Mouse (Mus musculus) limb, embryonic 14.5 days (tissue): ENCODE measurements around the gene Ttc23. TPM values are rescaled to one million over a fixed set of nuclear protein-coding genes. Genes with fewer than 3 reads are reported as not detected.

Experiments
- ATAC-seq: fragments of 200-750 bp; cut with Nextera tagmentation; 2 replicates; pipeline ENCODE4 v1.8.0; 2017; ENCODE audit warnings: low read depth, moderate number of reproducible peaks, moderate TSS enrichment; ENCODE audit not compliant: low FRiP score
- DNase-seq: peaks from one replicate; pipeline ENCODE4 v3.0.0-alpha.2; 2015; ENCODE audit warnings: low spot score
- H3K27ac ChIP-seq: fragments of 300-500 bp; sonication (generic); replicated peaks from 2 replicates; pipeline ENCODE4 v1.5.1; 2014; ENCODE audit warnings: low read depth, mild to moderate bottlenecking, low read length, moderate library complexity, mixed read lengths
- H3K27me3 ChIP-seq: fragments of 300-500 bp; sonication (generic); 2 replicates; pipeline ENCODE4 v1.6.1; 2014; ENCODE audit warnings: low read length, mixed read lengths; ENCODE audit not compliant: control insufficient read depth, insufficient read depth
- H3K36me3 ChIP-seq: fragments of 300-500 bp; sonication (generic); 2 replicates; pipeline ENCODE4 v1.6.1; 2014; ENCODE audit warnings: mild to moderate bottlenecking, low read length, moderate library complexity, mixed read lengths; ENCODE audit not compliant: control insufficient read depth, insufficient read depth
- H3K4me1 ChIP-seq: fragments of 300-500 bp; sonication (generic); 2 replicates; pipeline ENCODE4 v1.6.1; 2014; ENCODE audit warnings: antibody characterized with exemption, low read length, mixed read lengths; ENCODE audit not compliant: control insufficient read depth, insufficient read depth
- H3K4me2 ChIP-seq: fragments of 300-500 bp; sonication (generic); replicated peaks from 2 replicates; pipeline ENCODE4 v1.6.1; 2014; ENCODE audit warnings: low read depth, mild to moderate bottlenecking, low read length, moderate library complexity; ENCODE audit not compliant: severe bottlenecking
- H3K4me3 ChIP-seq: fragments of 300-500 bp; sonication (generic); replicated peaks from 2 replicates; pipeline ENCODE4 v1.5.1; 2014; ENCODE audit warnings: low read length
- H3K9ac ChIP-seq: fragments of 300-500 bp; sonication (generic); 2 replicates; pipeline ENCODE4 v1.6.1; 2014; ENCODE audit warnings: mild to moderate bottlenecking, low read depth, low read length, moderate library complexity; ENCODE audit not compliant: severe bottlenecking
- H3K9me3 ChIP-seq: fragments of 300-500 bp; sonication (generic); 2 replicates; pipeline ENCODE4 v1.6.1; 2016; ENCODE audit warnings: low read length; ENCODE audit not compliant: control insufficient read depth
- POLR2A ChIP-seq: fragments of 200-500 bp; IDR thresholded peaks from 2 replicates; pipeline ENCODE4 v1.8.0; 2012; ENCODE audit warnings: inconsistent platforms, mild to moderate bottlenecking, moderate library complexity, borderline replicate concordance; ENCODE audit not compliant: insufficient read depth, insufficient read length; ENCODE audit errors: extremely low read depth
- WGBS: fragments of 180-500 bp; shearing (Covaris S2); extraction: QIAGEN DNeasy Blood & Tissue Kit; methylation state at CpG from one replicate; pipeline ENCODE4 v1.1.7; 2014; 5-methylcytosine and 5-hydroxymethylcytosine counted together
- polyA plus RNA-seq, 2 experiments: library from polyadenylated mRNA; depleted of rRNA in 1 of 2; stranded (reverse) in 1 of 2; unstranded in 1 of 2; fragments of >200 nt; fragmentation: Nextera tagmentation in 1 of 2; extraction: Ambion mirVana in 1 of 2; gene quantifications; 2 replicates each; pipeline versions ENCODE4 v1.2.1 to v1.2.3; 2012 to 2014

Ttc23 gene
- polyA plus RNA-seq, 2 experiments = 33.4 to 46.9 TPM

DNA sequence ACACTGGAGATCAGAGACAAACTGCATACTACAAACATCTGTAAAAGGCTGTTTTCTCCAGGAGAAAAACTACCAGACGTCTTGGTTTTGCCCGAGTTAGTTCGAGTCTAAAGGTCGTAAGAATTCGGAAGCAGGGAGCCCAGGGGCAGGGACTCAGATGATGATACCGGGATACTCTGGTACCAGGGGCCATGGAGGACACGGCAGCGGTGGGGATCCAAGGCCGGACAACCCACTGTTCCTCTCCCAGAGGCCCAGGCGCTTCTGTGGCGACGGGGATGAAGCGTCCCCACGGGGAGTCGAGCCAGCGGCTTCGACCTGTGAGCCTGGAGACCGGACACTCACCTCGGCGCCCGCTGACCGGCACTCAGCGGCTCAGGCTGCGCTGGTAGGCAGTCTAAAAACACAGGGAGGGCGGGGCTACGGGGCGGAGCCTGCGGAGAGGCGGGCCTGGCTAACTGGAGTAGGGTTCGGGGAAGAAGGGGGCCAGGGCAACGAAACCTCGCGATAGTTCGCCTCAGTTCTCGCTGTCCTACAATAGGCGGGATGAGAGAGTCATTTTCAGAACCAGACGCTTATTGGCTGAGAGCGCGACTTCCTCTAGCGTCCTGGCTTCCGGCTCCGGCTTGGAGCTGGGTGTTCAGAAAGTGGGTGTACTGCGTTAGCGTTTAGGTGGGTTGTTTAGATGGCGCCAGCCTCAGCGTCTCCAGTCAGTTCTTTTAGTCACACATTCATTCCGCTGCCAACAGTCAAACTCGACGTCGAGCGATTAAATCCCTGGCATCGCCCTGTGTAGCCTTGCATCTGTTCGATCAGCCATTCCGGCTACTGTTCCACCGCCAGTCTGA is 2.2 kb upstream of the Ttc23 start, which contains the start of gene Lrrc28:
Lrrc28 (minus strand) TSS at position 436 of the 848 bp plus-strand sequence.
- Histone ChIP-seq H3K4me1 (peaks cover 30% of the 10 kb centered on the region), H3K4me3 (peak within 1 kb of the TSS; percentile 85), H3K36me3 (peaks cover 8% of the 10 kb centered on the region; the same call in 1 of the 2 replicates), H3K27ac (peak within 1 kb of the TSS; percentile 89), H3K9ac (peak within 1 kb of the TSS; percentile 88), H3K9me3 (no peaks in the 10 kb centered on the region), H3K27me3 (no peaks in the 10 kb centered on the region), H3K4me2 (peak within 1 kb of the TSS; percentile 77)
- peak; percentile 98 for ATAC-seq
- under 1% methylated on average over 55 of the region's 55 CpGs for WGBS
- peak; percentile 96; the same call in 1 of the 2 replicates for TF ChIP-seq POLR2A
- DNase-seq = peak; percentile 100

DNA sequence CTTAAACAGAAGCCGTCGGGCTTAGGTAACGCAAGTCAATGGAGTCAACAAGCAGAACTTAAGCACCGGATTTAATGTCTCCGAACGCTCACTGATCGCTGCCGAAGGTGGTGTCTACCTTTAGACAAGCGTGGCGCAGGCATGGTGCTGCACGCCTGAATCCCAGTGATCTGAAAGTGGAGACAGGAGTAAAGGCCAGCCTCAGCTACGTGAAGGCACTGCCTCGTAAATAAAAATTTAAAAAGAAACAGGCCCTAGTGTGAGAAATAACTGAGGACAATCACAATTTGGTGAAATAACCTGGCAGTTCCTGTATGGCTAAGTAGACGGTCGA is 1.6 kb upstream of the Ttc23 start:
- ATAC-seq (no peak), DNase-seq (no peak)
- Histone ChIP-seq H3K9me3 (no peaks in the 10 kb centered on the region), H3K4me2 (peak overlapping the region; percentile 77), H3K4me3 (peak overlapping the region; percentile 85), H3K9ac (peak overlapping the region; percentile 83), H3K27ac (peak overlapping the region; percentile 89), H3K27me3 (no peaks in the 10 kb centered on the region), H3K36me3 (peaks cover 5% of the 10 kb centered on the region; the same call in 1 of the 2 replicates), H3K4me1 (peaks cover 30% of the 10 kb centered on the region)
- no peak for TF ChIP-seq POLR2A
- WGBS = under 1% methylated on average over 15 of the region's 15 CpGs

DNA sequence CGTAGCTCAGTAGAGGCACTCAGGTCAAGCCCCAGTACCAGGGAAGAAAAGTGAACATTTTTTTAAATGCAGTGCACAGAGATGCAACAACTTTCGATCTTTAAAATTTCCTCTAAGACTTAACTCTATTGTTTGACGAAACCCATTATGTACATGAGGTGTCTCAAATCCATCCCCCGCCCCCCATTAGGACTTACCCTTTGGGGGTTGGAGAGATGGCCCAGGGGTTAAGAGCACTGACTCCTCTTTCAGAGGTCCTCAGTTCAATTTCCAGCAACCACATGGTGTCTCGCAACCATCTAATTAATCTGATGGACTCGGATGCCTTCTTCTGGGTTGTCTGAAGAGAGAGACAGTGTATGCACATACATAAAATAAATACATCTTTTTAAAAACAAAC is 1.1 kb upstream of the Ttc23 start:
- no peak for ATAC-seq
- no peak for TF ChIP-seq POLR2A
- H3K27me3 ChIP-seq = no peaks in the 10 kb centered on the region
- H3K4me1 ChIP-seq = peaks cover 30% of the 10 kb centered on the region
- H3K27ac ChIP-seq = peak overlapping the region; percentile 89
- WGBS = 8% methylated on average over 6 of the region's 6 CpGs
- no peaks in the 10 kb centered on the region for H3K9me3 ChIP-seq
- no peak for DNase-seq
- peak overlapping the region; percentile 77 for H3K4me2 ChIP-seq
- peak overlapping the region; percentile 85 for H3K4me3 ChIP-seq
- H3K9ac ChIP-seq = peak overlapping the region; percentile 83
- H3K36me3 ChIP-seq = no peaks in the 10 kb centered on the region

DNA sequence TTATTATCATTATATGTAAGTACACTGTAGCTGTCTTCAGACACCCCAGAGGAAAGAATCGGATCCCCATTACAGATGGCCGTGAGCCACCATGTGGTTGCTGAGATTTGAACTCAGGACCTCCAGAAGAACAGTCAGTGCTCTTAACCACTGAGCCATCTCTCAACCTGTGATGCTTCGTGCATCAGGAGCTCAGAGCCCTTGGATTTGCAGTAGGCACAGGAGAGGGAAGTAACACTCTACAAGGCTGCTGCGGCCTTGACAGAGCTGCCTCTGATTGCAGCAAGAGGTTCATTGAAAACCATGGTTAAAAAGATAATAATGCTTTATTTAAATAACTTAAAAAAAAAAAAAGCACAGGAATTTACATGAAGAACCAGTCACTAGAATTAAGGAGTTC is 1.2 kb downstream of the Ttc23 start:
- H3K4me1 ChIP-seq = peaks cover 38% of the 10 kb centered on the region
- ATAC-seq (no peak), DNase-seq (no peak)
- peak overlapping the region; percentile 63 for H3K4me3 ChIP-seq
- H3K36me3 ChIP-seq = 0 out of 2 replicates have a peak, but pooled peaks cover under 1% of the 10 kb centered on the region
- TF ChIP-seq POLR2A = no peak
- peak overlapping the region; percentile 60 for H3K4me2 ChIP-seq
- H3K27ac ChIP-seq = no peak overlapping the region
- H3K9ac ChIP-seq = peak overlapping the region; percentile 70
- H3K27me3 ChIP-seq = no peaks in the 10 kb centered on the region
- 61% methylated on average over 4 of the region's 4 CpGs for WGBS
- no peaks in the 10 kb centered on the region for H3K9me3 ChIP-seq

DNA sequence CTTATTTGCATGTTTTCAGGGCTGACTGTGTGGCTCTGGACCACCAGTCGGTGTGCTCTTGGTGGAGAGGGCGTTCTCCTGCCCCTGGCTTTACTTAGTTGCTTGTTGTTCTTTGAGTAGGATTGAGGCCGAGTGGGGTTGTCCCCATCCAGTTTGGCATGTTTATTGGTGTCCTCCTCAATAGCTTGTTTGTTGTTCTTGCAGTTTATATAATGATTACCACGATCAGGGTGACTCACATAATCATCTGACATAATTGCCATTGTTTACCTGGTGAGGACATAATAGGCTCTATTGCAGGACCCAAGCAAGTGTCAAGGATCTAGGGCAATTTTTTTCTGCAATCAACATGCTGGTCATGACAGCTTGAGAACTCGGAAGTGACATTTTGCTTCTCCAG is 5.0 kb downstream of the Ttc23 start:
- no peak for TF ChIP-seq POLR2A
- Histone ChIP-seq H3K4me1 (peaks cover 37% of the 10 kb centered on the region), H3K27me3 (no peaks in the 10 kb centered on the region), H3K9ac (no peak overlapping the region), H3K9me3 (no peaks in the 10 kb centered on the region), H3K36me3 (0 out of 2 replicates have a peak, but pooled peaks cover 5% of the 10 kb centered on the region), H3K4me3 (no peak overlapping the region), H3K4me2 (no peak overlapping the region), H3K27ac (no peak overlapping the region)
- WGBS = 54% methylated on average over 5 of the region's 5 CpGs
- no peak for ATAC-seq
- DNase-seq = no peak
